Mouse (Mus musculus) E14TG2a.4 (cell line): ENCODE results near the gene Galnt7.

Experiments used
- CTCF ChIP-seq: conservative IDR thresholded peaks from 2 replicates; pipeline ENCODE4 v1.5.1; 2014; ENCODE audit warnings: low read length
- POU5F1 ChIP-seq: IDR thresholded peaks from 2 replicates; pipeline ENCODE4 v1.6.1; 2014; ENCODE audit warnings: low read length, borderline replicate concordance

DNA sequence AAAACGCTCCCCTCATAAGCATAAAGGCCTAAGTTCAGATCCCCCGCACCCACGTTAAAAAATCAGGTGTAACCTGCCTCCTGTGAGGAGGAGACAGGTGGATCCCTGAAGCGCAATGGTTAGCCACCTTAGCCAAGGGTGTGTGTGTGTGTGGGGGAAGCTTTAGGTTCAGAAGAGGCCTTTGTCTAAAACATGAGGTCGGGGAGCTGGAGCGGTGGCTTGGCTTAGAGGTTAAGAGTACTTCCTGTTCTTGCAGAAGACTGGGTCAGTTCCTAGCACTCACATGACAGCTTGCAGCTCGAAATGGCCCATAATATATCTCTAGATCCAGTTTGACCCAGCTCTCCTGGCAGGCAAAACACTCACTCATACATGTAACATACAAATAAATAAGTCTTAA lies 60.2 kb downstream of the Galnt7 start:
- TF ChIP-seq CTCF (no peak), POU5F1 (no peak)
